Mouse (Mus musculus) adrenal gland, adult (tissue): ENCODE results near the gene Btaf1.
A peak's percentile ranks its signal among the peaks of the same experiment; 100 is the strongest.

Experiments
- DNase-seq, 2 experiments: peaks; one replicate each; pipeline ENCODE4 v3.0.0; 2022 to 2023; ENCODE audit warnings: low spot score in 1 of 2; ENCODE audit not compliant: inconsistent age in 2 of 2

Gene Btaf1

GRCm38 (mm10) chr19:36925671-36926552, at the start of gene Btaf1:
TSS of gene Btaf1 (plus strand) at chr19:36926079.
- DNase-seq: peak; percentile 90 to 95

GRCm38 (mm10) chr19:36877329-36877728, 48.5 kb upstream of the Btaf1 start:
- no peak for DNase-seq

GRCm38 (mm10) chr19:36878743-36879495, 47.0 kb upstream of the Btaf1 start:
- no peak for DNase-seq

- peak in 1 of 2 experiments; percentile 50 for DNase-seq
These were observed 42.8 kb upstream of the Btaf1 start for GRCm38 (mm10) chr19:36883119-36883518.

- no peak for DNase-seq
These were observed 39.6 kb upstream of the Btaf1 start for GRCm38 (mm10) chr19:36886316-36886715.

- no peak for DNase-seq
These were observed 38.2 kb upstream of the Btaf1 start for GRCm38 (mm10) chr19:36887706-36888105.

- no peak for DNase-seq
These were observed 34.1 kb upstream of the Btaf1 start for GRCm38 (mm10) chr19:36891746-36892145.

GRCm38 (mm10) chr19:36896791-36897569, 28.9 kb upstream of the Btaf1 start:
- DNase-seq: no peak

GRCm38 (mm10) chr19:36897778-36898177, 28.1 kb upstream of the Btaf1 start:
- DNase-seq: peak; percentile 31 to 69

GRCm38 (mm10) chr19:36903377-36903776, 22.5 kb upstream of the Btaf1 start:
- DNase-seq: no peak

GRCm38 (mm10) chr19:36904211-36905007, 21.5 kb upstream of the Btaf1 start:
- peak; percentile 49 to 82 for DNase-seq

GRCm38 (mm10) chr19:36909150-36909549, 16.7 kb upstream of the Btaf1 start:
- no peak for DNase-seq

GRCm38 (mm10) chr19:36909676-36910292, 16.1 kb upstream of the Btaf1 start:
- peak; percentile 52 to 83 for DNase-seq

GRCm38 (mm10) chr19:36910424-36911045, 15.3 kb upstream of the Btaf1 start:
- DNase-seq: no peak

GRCm38 (mm10) chr19:36913064-36913463, 12.8 kb upstream of the Btaf1 start:
- DNase-seq: no peak

- no peak for DNase-seq
These were observed 9.7 kb upstream of the Btaf1 start for GRCm38 (mm10) chr19:36916206-36916605.

- DNase-seq: no peak
These were observed 8.9 kb upstream of the Btaf1 start for GRCm38 (mm10) chr19:36916876-36917389.

- peak; percentile 89 to 93 for DNase-seq
These were observed 7.2 kb upstream of the Btaf1 start for GRCm38 (mm10) chr19:36918441-36919301.
